Mouse (Mus musculus) lung, postnatal 14 days (tissue): ENCODE data around the gene Cmtm4.
A peak's percentile ranks its signal among the peaks of the same experiment; 100 is the strongest.

Source experiments
- DNase-seq: peaks from one replicate; pipeline ENCODE4 v3.0.0; 2021

The Cmtm4 gene

DNA sequence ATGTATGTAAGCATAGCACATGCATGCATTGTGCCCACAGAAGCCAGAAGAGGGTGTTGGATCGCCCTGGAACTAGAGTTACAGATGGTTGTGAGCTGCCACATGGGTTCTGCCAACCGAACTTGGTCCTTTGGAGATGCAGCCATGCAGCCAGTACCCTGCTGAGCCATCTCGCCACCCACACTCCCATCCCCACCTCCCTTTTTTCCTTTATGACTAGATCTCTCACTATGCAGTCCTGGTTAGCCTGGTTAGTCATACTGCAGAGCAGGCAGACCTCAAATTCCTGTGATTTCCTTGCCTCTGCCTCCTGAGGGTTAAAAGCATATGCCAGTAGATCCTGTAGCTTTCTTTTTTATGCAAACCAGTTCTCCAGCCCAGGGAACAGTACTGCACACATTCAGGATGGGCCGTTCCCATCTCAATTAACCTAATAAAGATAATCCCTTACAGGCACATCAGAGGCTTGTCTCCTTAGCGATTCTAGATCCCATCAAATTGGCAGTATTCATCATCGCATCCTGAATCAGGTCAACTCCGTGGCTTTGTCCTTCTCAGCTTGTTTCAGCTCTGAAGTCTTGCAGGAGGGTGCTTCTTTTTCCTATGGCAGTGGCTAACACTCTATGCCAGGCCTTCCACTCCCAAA, 15.1 kb upstream of the Cmtm4 start:
- no peak for DNase-seq

GRCm38 (mm10) chr8:104408328-104409110, 12.9 kb upstream of the Cmtm4 start:
- DNase-seq, result no peak

GRCm38 (mm10) chr8:104406340-104407128, 10.9 kb upstream of the Cmtm4 start:
- DNase-seq, result no peak

DNA sequence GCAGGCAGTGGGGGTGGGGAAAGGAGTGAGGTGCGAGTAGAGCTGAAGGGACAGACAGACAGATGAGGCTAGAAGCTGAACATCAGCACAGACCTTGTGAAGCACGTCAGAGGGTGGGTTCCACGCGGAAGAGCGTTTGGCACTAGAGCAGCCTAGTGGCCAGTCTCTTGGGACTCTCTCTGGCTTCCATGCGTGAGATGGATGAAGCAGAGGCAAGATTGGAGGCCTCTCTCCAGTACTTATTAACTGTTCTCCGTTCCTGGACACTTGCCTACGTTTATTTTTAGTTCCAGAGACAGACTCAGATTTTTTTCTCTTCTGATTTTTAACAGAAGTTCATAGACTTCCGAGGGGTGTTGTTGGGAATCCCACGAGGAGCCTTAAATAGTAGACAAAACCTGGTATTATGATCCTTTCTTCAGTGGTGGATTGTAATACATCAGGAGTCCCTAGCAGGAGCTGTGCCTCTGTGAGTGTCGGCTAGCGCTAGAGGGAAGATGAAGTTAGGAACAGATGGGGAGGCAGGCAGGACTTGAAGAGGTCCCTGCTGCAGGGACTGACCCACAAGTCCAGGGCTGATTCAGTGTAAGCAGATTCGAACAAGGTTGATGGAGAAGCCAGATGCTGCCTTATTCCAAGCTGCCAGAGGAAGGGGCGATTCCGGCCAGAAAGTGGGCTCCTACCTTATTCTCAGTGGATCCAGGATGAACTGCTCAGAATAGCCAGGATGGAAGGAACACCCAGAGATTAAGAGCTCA, 10.0 kb upstream of the Cmtm4 start:
- DNase-seq, result no peak

DNA sequence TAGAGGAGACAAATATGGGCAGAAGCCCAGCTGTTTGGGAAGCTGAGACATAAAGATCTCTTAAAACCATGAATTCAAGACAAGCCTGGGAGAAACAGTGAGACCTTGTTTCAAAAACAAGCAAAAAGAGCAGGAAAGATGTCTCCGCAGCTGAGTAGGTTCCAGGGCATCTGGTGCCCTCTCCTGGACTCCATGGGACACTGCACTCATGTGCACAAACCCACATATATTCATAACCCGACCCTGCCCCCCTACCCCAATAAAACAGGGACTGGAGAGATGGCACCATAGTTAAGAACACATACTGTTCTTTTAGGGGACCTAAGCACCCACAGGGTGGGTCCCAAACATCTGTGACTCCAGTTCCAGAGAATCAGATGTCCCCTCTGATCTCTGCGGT, 8.0 kb upstream of the Cmtm4 start:
- DNase-seq, result no peak

- DNase-seq, result peak; percentile 42
Observed at GRCm38 (mm10) chr8:104394801-104395702, 555 bp downstream of the Cmtm4 start.

DNA sequence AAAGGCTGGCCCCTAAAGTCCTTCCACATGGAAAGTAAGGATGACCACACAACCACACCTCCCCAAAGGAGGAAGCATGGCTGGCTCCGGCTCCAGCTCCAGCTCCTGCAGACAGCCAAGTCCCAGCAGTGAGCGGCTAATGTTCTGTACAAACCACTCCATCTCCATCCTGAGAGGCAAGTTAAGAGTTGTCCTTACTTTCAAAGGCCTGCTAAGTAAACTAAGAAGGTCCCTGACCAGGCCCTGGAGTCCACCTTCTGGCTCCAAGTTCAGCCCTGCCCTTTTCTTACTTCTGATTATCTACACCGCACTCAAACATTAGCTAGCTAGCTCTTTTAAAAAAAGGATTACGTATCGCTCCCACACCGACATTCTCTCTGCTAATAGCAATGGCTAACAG, 1.8 kb downstream of the Cmtm4 start:
- peak; percentile 35 for DNase-seq

- no peak for DNase-seq
Observed at GRCm38 (mm10) chr8:104393139-104393538, 2.5 kb downstream of the Cmtm4 start.

DNA sequence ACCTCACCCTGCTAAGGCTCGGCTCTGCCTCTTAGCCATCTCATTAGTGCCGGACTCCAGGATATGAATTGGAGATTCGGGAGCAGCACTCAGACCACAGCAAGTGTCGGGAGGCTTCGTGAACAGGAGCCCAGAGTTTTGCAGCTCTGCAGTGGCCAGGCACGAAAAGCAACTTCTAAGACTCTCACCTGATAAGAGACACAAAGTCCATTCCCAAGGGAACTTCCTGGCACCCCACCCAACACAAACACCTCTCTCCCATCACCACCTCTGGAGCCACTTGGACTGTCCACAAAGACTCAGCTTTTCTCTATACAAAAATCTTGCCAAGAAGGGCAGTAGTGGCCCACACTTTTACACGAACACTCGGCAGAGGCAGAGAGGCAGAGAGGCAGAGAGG, 5.4 kb downstream of the Cmtm4 start:
- DNase-seq, result no peak

DNA sequence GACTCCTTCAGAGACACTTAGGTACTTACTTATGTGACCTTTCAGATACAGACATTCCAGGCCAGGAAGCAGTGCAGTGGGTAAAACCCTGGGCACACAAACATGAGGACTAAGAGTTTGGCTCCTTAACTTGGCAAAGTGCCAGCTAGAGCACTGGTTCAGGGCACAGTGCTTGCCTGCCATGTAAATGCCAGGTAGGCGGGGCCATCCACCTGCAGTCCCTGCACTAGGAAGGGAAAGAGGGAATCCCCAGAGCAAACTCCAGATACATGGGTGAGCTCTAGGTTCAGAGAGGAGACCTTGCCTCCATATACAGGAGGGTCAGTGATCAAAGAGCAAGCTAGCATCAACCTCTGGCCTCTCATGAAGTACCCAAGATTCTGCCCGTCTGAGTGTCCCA, 7.6 kb downstream of the Cmtm4 start:
- DNase-seq, result no peak

DNA sequence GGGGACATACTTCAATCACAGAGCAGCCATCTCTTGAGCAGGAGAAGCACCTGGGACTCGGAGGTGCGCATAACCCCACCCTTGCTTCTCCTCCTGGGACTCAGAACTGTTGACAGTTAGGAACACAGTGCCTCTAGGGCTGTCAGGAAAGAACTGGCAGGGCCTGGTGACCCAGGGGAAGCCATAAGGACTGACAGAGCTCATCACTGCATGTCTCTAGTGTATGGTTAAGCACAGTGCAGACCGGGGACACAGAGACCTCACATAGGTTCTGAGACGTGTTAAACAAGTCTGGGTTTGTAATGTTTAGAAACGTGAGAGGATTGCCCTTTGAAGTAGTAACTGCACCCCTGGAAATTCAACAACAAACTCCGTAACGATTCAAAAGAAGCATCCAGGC, 8.1 kb downstream of the Cmtm4 start:
- DNase-seq, result no peak

DNA sequence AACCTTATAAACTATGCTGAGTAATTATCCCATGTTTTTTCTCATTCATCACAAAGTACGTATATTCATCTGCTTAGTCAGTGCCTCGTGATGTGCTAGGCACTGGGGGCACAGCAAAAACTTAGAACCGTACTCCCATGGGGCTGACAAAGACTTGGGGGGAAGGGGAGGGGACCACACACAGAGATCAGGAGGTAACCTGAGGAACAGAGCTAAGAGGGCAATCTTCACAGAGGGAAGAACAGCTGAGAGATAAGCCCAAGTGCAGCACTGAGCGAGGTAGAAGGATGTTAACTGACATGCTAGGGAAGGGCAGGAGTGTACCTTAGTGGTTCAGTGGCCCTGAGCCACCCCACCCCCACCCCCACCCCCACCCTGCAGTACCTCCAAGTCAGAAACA, 8.9 kb downstream of the Cmtm4 start:
- no peak for DNase-seq

GRCm38 (mm10) chr8:104383977-104384376, 11.6 kb downstream of the Cmtm4 start:
- no peak for DNase-seq

DNA sequence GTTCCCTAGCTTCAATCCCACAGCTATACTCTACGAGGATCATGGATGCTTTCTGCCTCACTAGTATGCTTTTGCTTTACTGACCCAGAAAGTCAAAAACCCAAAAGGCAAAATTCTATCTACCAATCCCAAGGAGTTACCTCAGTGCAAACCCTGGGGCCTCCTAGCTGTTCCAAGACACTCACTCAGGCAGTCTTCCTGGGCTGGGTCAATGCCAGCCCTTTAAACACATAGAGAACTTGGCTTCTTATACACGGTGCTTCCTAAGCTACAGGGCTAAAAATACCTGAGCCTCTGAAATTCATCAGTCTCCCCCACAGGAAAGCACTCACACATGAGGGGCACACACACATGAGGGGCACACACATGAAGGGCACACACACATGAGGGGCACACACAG, 12.3 kb downstream of the Cmtm4 start:
- DNase-seq, result no peak

- DNase-seq, result no peak
Observed at GRCm38 (mm10) chr8:104380961-104381411, 14.6 kb downstream of the Cmtm4 start.

- no peak for DNase-seq
Observed at GRCm38 (mm10) chr8:104380269-104380668, 15.3 kb downstream of the Cmtm4 start.

GRCm38 (mm10) chr8:104379301-104379836, 16.2 kb downstream of the Cmtm4 start:
- DNase-seq, result no peak

- no peak for DNase-seq
Observed at GRCm38 (mm10) chr8:104376669-104377068, 18.9 kb downstream of the Cmtm4 start.

- DNase-seq, result no peak
Observed at GRCm38 (mm10) chr8:104375959-104376358, 19.6 kb downstream of the Cmtm4 start.

GRCm38 (mm10) chr8:104374864-104375846, 20.5 kb downstream of the Cmtm4 start:
- peak; percentile 43 for DNase-seq
